14 mouse cellular contexts compared by ENCODE assay signal in the genomic region with DNA sequence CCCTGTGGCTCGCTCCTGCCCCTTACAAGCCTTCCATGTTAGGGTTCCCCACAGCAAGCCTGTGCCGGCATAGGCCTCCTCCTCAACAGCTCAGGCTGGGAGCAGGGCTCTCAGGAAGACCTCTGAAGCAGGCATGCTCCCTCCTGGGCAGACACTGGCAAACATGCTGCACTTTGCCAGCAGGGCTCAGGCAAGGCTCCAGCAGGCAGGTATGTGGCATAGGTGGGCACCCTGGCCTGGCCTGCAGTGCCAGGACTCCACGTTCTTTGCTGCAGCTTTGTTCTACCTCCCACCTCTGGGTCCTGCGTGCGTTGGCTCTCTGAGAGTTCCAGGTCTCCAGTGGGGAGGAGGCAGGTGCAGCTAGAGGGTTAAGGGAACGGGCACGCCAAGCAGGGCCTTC. TPM values are rescaled to one million over a fixed set of nuclear protein-coding genes. Genes with fewer than 3 reads are reported as not detected.
A peak's percentile ranks its signal among the peaks of the same experiment; 100 is the strongest.
DNase-seq lines count a peak whose midpoint lies in the region; ATAC-seq lines count a peak whose summit lies in the region.
"Had no signal": no experiment of that assay in that cellular context is flagged by ENCODE, and none has a peak within 500 bp of the region (broad histone marks: within the 10 kb centered on the region; RNA-seq: fewer than 3 reads in every experiment).

No protein-coding gene starts in this region.

- no peak for DNase-seq in forebrain, embryonic 11.5 days (ENCODE audit: low spot score)
- DNase-seq in midbrain, embryonic 10.5 days (ENCODE audit: low spot score), result no peak
- DNase-seq in adipocyte (ENCODE audit: low spot score) (no peak), liver (no peak)
- DNase-seq: adrenal gland, postnatal 10 days; kidney, adult 2 months; lung, postnatal 10 days; retina, postnatal 1 day; thymus, adult 2 months had no signal

- H3K4me3 ChIP-seq in forebrain, embryonic 12.5 days (replicated peaks), result no peak overlapping the region
- H3K4me3 ChIP-seq in forebrain, embryonic 11.5 days (ENCODE audit: low read depth, low read length), result no peak overlapping the region
- H3K4me3 ChIP-seq in midbrain, embryonic 12.5 days, result no peak overlapping the region
- no peak overlapping the region; the same call in 1 of the 2 replicates for H3K4me3 ChIP-seq in midbrain, embryonic 10.5 days
- peak overlapping the region; percentile 12; the same call in 1 of the 2 replicates for H3K4me3 ChIP-seq in forebrain, embryonic 16.5 days (replicated peaks; ENCODE audit: low read length)
- H3K4me3 ChIP-seq in neural tube, embryonic 14.5 days (ENCODE audit: low read depth, low read length), result no peak overlapping the region
- H3K4me3 ChIP-seq: liver, embryonic 12.5 days had no signal

- peaks cover 34% of the 10 kb centered on the region for H3K27me3 ChIP-seq in forebrain, embryonic 12.5 days
- H3K27me3 ChIP-seq in forebrain, embryonic 11.5 days (ENCODE audit: control insufficient read depth, insufficient read depth, low read length), result peaks cover 3% of the 10 kb centered on the region
- peaks cover 57% of the 10 kb centered on the region for H3K27me3 ChIP-seq in midbrain, embryonic 12.5 days
- peaks cover 74% of the 10 kb centered on the region for H3K27me3 ChIP-seq in midbrain, embryonic 10.5 days (ENCODE audit: low read depth, poor library complexity, severe bottlenecking)
- H3K27me3 ChIP-seq in forebrain, embryonic 16.5 days (replicated peaks; ENCODE audit: control insufficient read depth, insufficient read depth, low read length), result no peaks in the 10 kb centered on the region
- H3K27me3 ChIP-seq in neural tube, embryonic 14.5 days (ENCODE audit: control insufficient read depth, insufficient read depth, low read length), result 0 out of 2 replicates have a peak, but pooled peaks cover 4% of the 10 kb centered on the region

- H3K4me1 ChIP-seq in forebrain, embryonic 12.5 days, result peaks cover 77% of the 10 kb centered on the region
- 0 out of 2 replicates have a peak, but pooled peaks cover 11% of the 10 kb centered on the region for H3K4me1 ChIP-seq in forebrain, embryonic 11.5 days (replicated peaks; ENCODE audit: control insufficient read depth, insufficient read depth, low read length)
- peaks cover 62% of the 10 kb centered on the region for H3K4me1 ChIP-seq in midbrain, embryonic 12.5 days
- peaks cover 70% of the 10 kb centered on the region for H3K4me1 ChIP-seq in midbrain, embryonic 10.5 days
- H3K4me1 ChIP-seq in forebrain, embryonic 16.5 days (replicated peaks; ENCODE audit: control insufficient read depth, insufficient read depth, low read length), result peaks cover 55% of the 10 kb centered on the region
- peaks cover 38% of the 10 kb centered on the region for H3K4me1 ChIP-seq in neural tube, embryonic 14.5 days (ENCODE audit: control insufficient read depth, insufficient read depth, low read length)

- peak overlapping the region; percentile 19 for H3K4me2 ChIP-seq in forebrain, embryonic 12.5 days
- H3K4me2 ChIP-seq in forebrain, embryonic 11.5 days (ENCODE audit: low read depth, low read length, severe bottlenecking), result no peak overlapping the region
- H3K4me2 ChIP-seq in midbrain, embryonic 12.5 days (replicated peaks), result 0 out of 2 replicates have a peak overlapping the region, but pooled peaks have one; percentile 2
- peak overlapping the region; percentile 97 for H3K4me2 ChIP-seq in forebrain, embryonic 16.5 days (ENCODE audit: low read length)
- peak overlapping the region; percentile 20; the same call in 1 of the 2 replicates for H3K4me2 ChIP-seq in neural tube, embryonic 14.5 days (ENCODE audit: low read depth, low read length)
- H3K4me2 ChIP-seq: liver, embryonic 12.5 days had no signal

- H3K27ac ChIP-seq in forebrain, embryonic 12.5 days, result peak overlapping the region; percentile 42; the same call in 1 of the 2 replicates
- H3K27ac ChIP-seq in forebrain, embryonic 11.5 days (ENCODE audit: low read depth, low read length), result no peak overlapping the region
- H3K27ac ChIP-seq in midbrain, embryonic 12.5 days (replicated peaks), result peak overlapping the region; percentile 73; the same call in 1 of the 2 replicates
- H3K27ac ChIP-seq in midbrain, embryonic 10.5 days (replicated peaks), result no peak overlapping the region
- peak overlapping the region; percentile 39; the same call in 1 of the 2 replicates for H3K27ac ChIP-seq in forebrain, embryonic 16.5 days (ENCODE audit: low read length)
- peak overlapping the region; percentile 28; the same call in 1 of the 2 replicates for H3K27ac ChIP-seq in neural tube, embryonic 14.5 days (ENCODE audit: low read depth, low read length)
- H3K27ac ChIP-seq: liver, embryonic 12.5 days had no signal

- H3K9ac ChIP-seq in forebrain, embryonic 12.5 days, result 0 out of 2 replicates have a peak overlapping the region, but pooled peaks have one; percentile 2
- no peak overlapping the region for H3K9ac ChIP-seq in forebrain, embryonic 11.5 days (ENCODE audit: low read length)
- H3K9ac ChIP-seq in midbrain, embryonic 12.5 days (replicated peaks), result no peak overlapping the region
- H3K9ac ChIP-seq in forebrain, embryonic 16.5 days (replicated peaks; ENCODE audit: low read depth, low read length), result peak overlapping the region; percentile 43
- H3K9ac ChIP-seq in neural tube, embryonic 14.5 days (replicated peaks; ENCODE audit: low read depth, low read length), result 0 out of 2 replicates have a peak overlapping the region, but pooled peaks have one; percentile 32
- H3K9ac ChIP-seq: liver, embryonic 12.5 days had no signal

- peaks cover 12% of the 10 kb centered on the region; the same call in 1 of the 2 replicates for H3K36me3 ChIP-seq in forebrain, embryonic 12.5 days (replicated peaks)
- no peaks in the 10 kb centered on the region for H3K36me3 ChIP-seq in forebrain, embryonic 11.5 days (ENCODE audit: control insufficient read depth, insufficient read depth, low read length)
- peaks cover 12% of the 10 kb centered on the region; the same call in 1 of the 2 replicates for H3K36me3 ChIP-seq in midbrain, embryonic 12.5 days
- peaks cover 23% of the 10 kb centered on the region for H3K36me3 ChIP-seq in midbrain, embryonic 10.5 days
- peaks cover 7% of the 10 kb centered on the region; the same call in 1 of the 2 replicates for H3K36me3 ChIP-seq in forebrain, embryonic 16.5 days (ENCODE audit: control insufficient read depth, insufficient read depth)
- H3K36me3 ChIP-seq in neural tube, embryonic 14.5 days (ENCODE audit: control insufficient read depth, insufficient read depth, low read length), result no peaks in the 10 kb centered on the region; the same call in 1 of the 2 replicates

- H3K9me3 ChIP-seq in forebrain, embryonic 12.5 days, result no peaks in the 10 kb centered on the region
- no peaks in the 10 kb centered on the region for H3K9me3 ChIP-seq in forebrain, embryonic 11.5 days (ENCODE audit: control insufficient read depth, low read length)
- H3K9me3 ChIP-seq in midbrain, embryonic 12.5 days, result no peaks in the 10 kb centered on the region
- H3K9me3 ChIP-seq in midbrain, embryonic 10.5 days (replicated peaks), result no peaks in the 10 kb centered on the region
- H3K9me3 ChIP-seq in forebrain, embryonic 16.5 days (ENCODE audit: control insufficient read depth, low read length), result no peaks in the 10 kb centered on the region
- no peaks in the 10 kb centered on the region for H3K9me3 ChIP-seq in neural tube, embryonic 14.5 days (ENCODE audit: control insufficient read depth, low read length)
- H3K9me3 ChIP-seq: liver, embryonic 12.5 days had no signal

- 86% methylated on average over 7 of the region's 7 CpGs for WGBS in forebrain, embryonic 12.5 days
- WGBS in forebrain, embryonic 11.5 days, result 85% methylated on average over 7 of the region's 7 CpGs
- 82% methylated on average over 7 of the region's 7 CpGs for WGBS in midbrain, embryonic 12.5 days
- 84% methylated on average over 7 of the region's 7 CpGs for whole genome bisulfite sequencing in midbrain, embryonic 10.5 days
- 73% methylated on average over 7 of the region's 7 CpGs for WGBS in forebrain, embryonic 16.5 days
- WGBS in neural tube, embryonic 14.5 days, result 78% methylated on average over 7 of the region's 7 CpGs

- ATAC-seq in forebrain, embryonic 12.5 days (ENCODE audit: low FRiP score), result no peak
- ATAC-seq in forebrain, embryonic 11.5 days (replicated peaks; ENCODE audit: low FRiP score), result no peak
- no peak for ATAC-seq in midbrain, embryonic 12.5 days (ENCODE audit: low FRiP score, low read depth)
- ATAC-seq in forebrain, embryonic 16.5 days, result no peak
- ATAC-seq in neural tube, embryonic 14.5 days (ENCODE audit: low read depth), result no peak
- ATAC-seq: liver, embryonic 12.5 days had no signal

RNA-seq across cellular contexts. Expression of gene Cdk5r1, which starts 6.1 kb away (rescaled TPM):
- polyA plus RNA-seq in forebrain, embryonic 12.5 days (2016; fragmentation: Nextera tagmentation; extraction: Ambion mirVana), result 54.0 and 63.9 TPM in 2 replicates
- 15.7 and 18.4 TPM in 2 replicates for polyA plus RNA-seq in forebrain, embryonic 11.5 days (2014; fragmentation: Nextera tagmentation; extraction: Ambion mirVana)
- polyA plus RNA-seq in midbrain, embryonic 12.5 days (2016; fragmentation: Nextera tagmentation; extraction: Ambion mirVana), result 58.8 and 70.8 TPM in 2 replicates
- polyA plus RNA-seq in midbrain, embryonic 10.5 days (2016; fragmentation: Nextera tagmentation; extraction: Ambion mirVana), result 5.2 and 11.2 TPM in 2 replicates
- 109 and 113 TPM in 2 replicates for polyA plus RNA-seq in forebrain, embryonic 16.5 days (2015; fragmentation: Nextera tagmentation; extraction: Ambion mirVana)
- polyA plus RNA-seq in neural tube, embryonic 14.5 days (2014; fragmentation: Nextera tagmentation; extraction: Ambion mirVana), result 83.1 and 84.0 TPM in 2 replicates

RNA-seq across cellular contexts. Expression of gene Psmd11, which starts 54.5 kb away (rescaled TPM):
- polyA plus RNA-seq in forebrain, embryonic 12.5 days (2016; fragmentation: Nextera tagmentation; extraction: Ambion mirVana), result 378 and 397 TPM in 2 replicates
- polyA plus RNA-seq in forebrain, embryonic 11.5 days (2014; fragmentation: Nextera tagmentation; extraction: Ambion mirVana), result 333 and 347 TPM in 2 replicates
- polyA plus RNA-seq in midbrain, embryonic 12.5 days (2016; fragmentation: Nextera tagmentation; extraction: Ambion mirVana), result 347 and 348 TPM in 2 replicates
- polyA plus RNA-seq in midbrain, embryonic 10.5 days (2016; fragmentation: Nextera tagmentation; extraction: Ambion mirVana), result 400 and 418 TPM in 2 replicates
- 336 and 357 TPM in 2 replicates for polyA plus RNA-seq in forebrain, embryonic 16.5 days (2015; fragmentation: Nextera tagmentation; extraction: Ambion mirVana)
- polyA plus RNA-seq in neural tube, embryonic 14.5 days (2014; fragmentation: Nextera tagmentation; extraction: Ambion mirVana), result 255 and 303 TPM in 2 replicates

Comparison
In these comparisons a context has a peak if more than half of its experiments do, and no peak if none do; other contexts are left out.
1. H3K27ac ChIP-seq: peak in forebrain, embryonic 12.5 days (single experiment), midbrain, embryonic 12.5 days (single experiment), forebrain, embryonic 16.5 days (single experiment) and neural tube, embryonic 14.5 days (single experiment); none in forebrain, embryonic 11.5 days (single experiment) and midbrain, embryonic 10.5 days (single experiment).
2. H3K9ac ChIP-seq: peak in forebrain, embryonic 12.5 days (single experiment), forebrain, embryonic 16.5 days (single experiment) and neural tube, embryonic 14.5 days (single experiment); none in forebrain, embryonic 11.5 days (single experiment) and midbrain, embryonic 12.5 days (single experiment).